Mouse (Mus musculus): ENCODE data around the gene Xrra1.
"Not testable (repeated sequence)": the region's sequence is repeated elsewhere in the genome, so short reads cannot be mapped to it uniquely, and the experiment has no call there.

Xrra1 gene
- long read RNA-seq, experiment 1, partial matches to known transcripts, result 19 of 20 reads
- long read RNA-seq, experiment 1, other reads (novel, unspliced or antisense), result 1 of 20 reads
- long read RNA-seq, experiment 2, result 0 reads

- intact Hi-C loops (cut with DNase I), result loop anchor here (5.0 kb wide), 1 partner anchor 47 kb away; no protein-coding TSS in a partner anchor
Measured at GRCm38 (mm10) chr7:99858813-99859585, at the start of gene Xrra1. TSS of gene Xrra1 (plus strand) at chr7:99859116.

GRCm38 (mm10) chr7:99810814-99811213 lies 48.1 kb upstream of the Xrra1 start:
- intact Hi-C loops (cut with DNase I), result loop anchor here (5.0 kb wide), 1 partner anchor 46 kb away; the partner anchor contains the start of gene Xrra1

GRCm38 (mm10) chr7:99811661-99812060 lies 47.3 kb upstream of the Xrra1 start:
- intact Hi-C loops (cut with DNase I), result loop anchor here (2.0 to 5.0 kb wide), 2 partner anchors 46 to 65 kb away; partner anchors contain the start of gene Xrra1

GRCm38 (mm10) chr7:99813394-99813793 lies 45.5 kb upstream of the Xrra1 start:
- intact Hi-C loops (cut with DNase I), result loop anchor here (2.0 to 5.0 kb wide), 2 partner anchors 44 to 63 kb away; partner anchors contain the start of gene Xrra1

DNA sequence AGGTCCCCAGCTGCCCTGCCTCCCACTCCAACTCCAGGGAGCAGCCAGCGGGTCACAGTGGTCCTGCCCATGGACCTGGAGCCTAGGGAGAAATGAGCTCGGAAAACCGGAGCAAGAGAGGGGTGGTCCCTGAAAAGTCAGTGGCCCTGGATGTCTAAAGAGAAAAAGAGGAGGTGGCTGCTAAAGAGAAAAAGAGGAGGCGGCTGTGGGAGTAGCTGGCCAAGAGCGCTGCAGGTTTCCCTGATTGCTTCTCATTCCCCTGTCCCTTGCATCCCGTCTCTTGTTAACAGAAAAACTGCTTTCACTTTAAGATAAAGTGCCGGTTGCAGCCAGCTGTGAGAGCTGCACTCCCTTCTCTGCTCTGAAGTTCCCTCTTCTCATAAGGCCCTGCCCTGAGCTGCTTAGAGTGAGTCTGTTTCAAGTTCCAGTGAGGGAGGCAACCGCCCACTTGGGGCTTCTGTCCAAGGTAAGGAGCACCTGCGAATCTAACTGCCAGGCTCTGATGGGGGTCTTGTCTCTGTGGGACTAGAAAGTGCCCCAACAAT lies 40.7 kb upstream of the Xrra1 start:
- intact Hi-C loops (cut with DNase I), result not testable (repeated sequence)

DNA sequence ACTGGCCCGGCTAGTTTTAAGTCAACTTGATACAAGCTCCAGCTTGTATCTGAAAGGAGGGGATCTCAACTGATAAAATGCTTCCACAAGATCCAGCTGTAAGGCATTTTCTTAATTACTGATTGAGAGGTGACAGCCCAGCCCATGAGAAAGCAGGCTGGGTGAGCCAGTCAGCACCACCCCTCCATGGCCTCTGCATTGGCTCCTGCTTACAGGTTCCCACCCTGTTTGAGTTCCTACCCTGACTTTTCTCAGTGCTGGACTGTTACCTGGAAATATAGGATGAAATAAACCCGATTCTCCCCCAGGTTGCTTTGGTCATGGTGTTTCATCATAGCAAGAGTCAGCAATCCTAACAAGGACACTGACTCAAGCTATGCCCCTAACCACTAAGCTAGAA lies 37.0 kb upstream of the Xrra1 start:
- intact Hi-C loops (cut with DNase I), result no loop called here

DNA sequence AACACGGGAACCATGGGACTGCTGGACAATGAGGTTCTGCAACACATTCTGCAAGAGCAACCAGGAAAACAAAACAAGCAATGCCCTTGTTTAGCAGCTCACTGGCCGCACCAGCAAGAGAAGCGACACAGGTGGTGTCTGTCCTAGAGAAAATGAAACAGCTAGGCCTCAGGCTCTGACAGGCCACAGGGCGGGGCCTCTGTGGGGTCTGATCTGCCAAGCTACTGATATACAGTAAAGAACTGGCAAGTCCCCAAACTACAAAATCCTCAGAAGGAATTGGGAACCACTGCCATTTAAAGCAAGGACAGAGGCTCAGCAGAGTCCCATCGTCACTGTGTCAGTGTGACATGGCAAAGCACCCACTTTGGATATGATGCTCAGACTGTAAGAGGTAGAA lies 36.5 kb upstream of the Xrra1 start:
- intact Hi-C loops (cut with DNase I), result no loop called here

DNA sequence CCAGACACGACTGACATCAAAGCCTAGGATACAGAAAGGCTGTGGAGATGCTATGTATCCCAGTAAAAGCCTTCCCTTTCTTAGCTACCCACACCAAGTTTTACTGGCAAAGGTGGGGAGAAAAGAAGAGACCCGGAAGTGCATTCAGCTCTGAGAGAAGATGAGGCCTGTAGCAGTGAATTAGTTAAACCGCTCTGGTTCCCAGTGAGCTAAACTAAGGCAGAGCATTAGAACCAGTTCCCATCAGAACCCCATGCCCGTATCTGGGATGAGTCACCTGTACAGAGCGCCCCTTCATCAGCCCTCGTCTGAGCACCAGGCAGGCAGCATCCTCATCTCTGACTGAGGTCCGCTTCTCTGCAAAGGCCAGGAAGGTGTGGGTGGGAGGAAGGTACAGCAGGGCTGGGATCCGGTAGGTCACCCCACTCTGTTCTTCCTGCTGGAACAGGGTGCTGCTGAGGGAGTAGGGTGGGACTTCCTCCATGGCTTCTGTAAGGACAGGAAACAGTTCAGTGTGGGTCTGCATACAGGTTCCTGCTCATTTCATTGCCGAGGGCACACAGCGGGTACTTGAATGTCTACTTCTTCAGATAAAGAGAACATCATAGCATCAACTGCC lies 35.8 kb upstream of the Xrra1 start:
- intact Hi-C loops (cut with DNase I), result no loop called here

DNA sequence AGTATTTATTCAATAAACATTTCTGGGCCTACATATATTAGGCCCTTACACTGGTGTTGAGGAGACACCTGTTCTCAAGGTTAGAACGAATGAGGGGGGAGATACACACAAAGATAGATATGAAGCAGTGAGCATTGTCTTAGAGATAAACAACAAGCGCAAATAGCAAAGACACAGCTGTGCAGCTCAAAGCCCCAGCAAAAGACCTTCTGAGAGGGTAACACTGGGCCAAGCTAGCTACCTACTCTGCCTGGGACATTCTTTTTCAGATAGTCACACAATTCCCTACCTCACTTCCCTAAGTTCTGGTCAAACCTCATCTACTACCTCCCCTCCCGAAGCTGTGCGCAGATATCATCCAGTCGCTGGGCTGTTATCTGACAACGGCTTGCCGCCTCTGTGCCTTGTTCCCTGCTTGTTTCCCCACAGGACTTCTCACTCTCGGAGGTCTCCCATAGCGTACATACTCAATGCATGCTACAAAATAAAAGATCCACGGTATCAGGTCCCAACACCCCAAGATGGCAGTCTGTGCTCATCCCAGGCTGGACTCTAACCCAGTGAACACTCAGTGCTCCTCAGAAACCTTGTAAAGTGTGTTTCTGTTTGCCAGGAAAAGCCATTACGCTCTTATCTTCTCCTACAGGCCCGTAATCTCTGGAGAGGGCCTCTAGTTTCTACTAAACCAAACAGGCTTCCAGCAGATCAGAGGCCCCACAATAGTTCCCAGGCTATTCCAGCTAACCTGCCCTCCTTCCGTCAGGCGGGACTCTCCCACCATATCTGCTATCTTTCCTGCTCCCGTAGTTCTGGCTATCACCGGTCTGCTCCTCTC lies 34.0 kb upstream of the Xrra1 start:
- intact Hi-C loops (cut with DNase I), result no loop called here

GRCm38 (mm10) chr7:99825511-99825910 lies 33.4 kb upstream of the Xrra1 start:
- intact Hi-C loops (cut with DNase I), result no loop called here

- intact Hi-C loops (cut with DNase I), result no loop called here
Measured at GRCm38 (mm10) chr7:99826096-99826495, 32.8 kb upstream of the Xrra1 start.

GRCm38 (mm10) chr7:99828083-99828570 lies 30.8 kb upstream of the Xrra1 start, which contains the start of gene Neu3:
TSS of gene Neu3 (minus strand) at chr7:99828417.
- intact Hi-C loops (cut with DNase I), result no loop called here

DNA sequence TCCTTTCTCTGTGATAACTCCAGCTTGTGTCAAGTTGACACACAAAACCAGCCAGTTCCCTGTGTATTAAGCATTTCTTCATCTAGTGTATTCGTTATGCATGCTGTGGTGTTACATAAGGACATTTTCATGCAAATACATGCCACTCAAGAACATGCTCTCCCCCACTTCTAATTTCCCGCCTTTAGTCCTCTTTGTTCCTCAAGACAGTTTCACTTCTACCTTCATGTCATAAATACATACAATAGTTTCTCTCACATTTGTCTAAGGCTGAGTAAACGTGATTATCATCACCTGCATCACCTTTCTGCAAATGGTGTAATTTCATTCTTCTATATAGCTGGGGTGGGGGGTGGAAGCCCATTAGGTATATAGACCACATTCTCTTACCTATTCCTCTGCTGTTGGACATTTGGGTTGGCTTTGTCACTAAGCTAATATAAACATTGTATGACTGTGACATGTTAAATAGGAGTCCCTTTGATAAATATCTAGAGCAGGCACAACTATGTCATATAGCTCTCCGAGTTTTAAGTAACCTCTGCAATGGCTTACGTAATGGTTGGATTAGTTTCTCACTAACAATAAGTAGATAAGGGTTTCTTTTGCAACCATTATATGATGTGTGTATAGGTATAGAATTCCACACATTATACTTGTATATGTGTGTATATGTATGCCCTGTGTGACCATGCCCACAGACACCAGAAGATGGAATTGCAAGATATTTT lies 25.6 kb upstream of the Xrra1 start:
- intact Hi-C loops (cut with DNase I), result no loop called here

DNA sequence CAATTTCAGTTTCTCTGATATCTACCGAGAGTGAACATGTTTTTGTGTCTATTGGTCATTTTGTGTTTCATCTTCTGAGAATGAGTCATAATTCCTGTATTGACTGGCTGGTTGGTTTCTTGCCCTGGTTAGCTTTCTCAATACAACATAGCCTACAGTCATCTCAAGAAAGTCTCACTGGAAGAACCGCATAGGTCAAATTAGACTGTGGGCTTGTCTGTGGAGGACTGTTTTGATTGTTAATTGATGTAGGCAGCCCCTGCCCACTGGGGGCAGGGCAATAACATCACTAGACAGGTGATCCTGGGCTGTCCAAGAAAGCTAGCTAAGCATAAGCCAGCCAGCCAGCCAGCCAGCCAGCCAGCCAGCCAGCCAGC lies 25.1 kb upstream of the Xrra1 start:
- intact Hi-C loops (cut with DNase I), result no loop called here

GRCm38 (mm10) chr7:99834314-99834853 lies 24.5 kb upstream of the Xrra1 start:
- intact Hi-C loops (cut with DNase I), result no loop called here

GRCm38 (mm10) chr7:99836781-99837180 lies 22.1 kb upstream of the Xrra1 start:
- intact Hi-C loops (cut with DNase I), result no loop called here

GRCm38 (mm10) chr7:99837358-99838071 lies 21.4 kb upstream of the Xrra1 start:
- intact Hi-C loops (cut with DNase I), result no loop called here

DNA sequence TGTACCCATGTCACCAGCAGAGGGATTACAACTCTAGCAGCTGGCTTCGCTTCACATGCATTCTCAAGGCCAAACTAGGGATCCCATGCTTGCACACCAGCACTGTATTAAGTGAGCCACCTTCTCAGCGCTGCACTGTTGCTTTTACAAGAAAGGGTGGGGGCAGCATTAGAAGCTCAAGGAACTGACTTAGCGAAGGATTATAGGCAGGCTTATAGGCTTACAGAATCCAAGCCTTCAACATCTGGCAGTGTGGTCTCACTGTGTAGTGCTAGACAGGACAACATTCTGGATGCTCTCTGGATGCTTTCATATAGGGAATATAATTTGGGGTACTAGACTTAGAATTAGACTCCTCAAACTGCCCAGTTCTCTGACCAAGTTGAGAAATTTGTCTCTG lies 20.7 kb upstream of the Xrra1 start:
- intact Hi-C loops (cut with DNase I), result no loop called here

- intact Hi-C loops (cut with DNase I), result no loop called here
Measured at GRCm38 (mm10) chr7:99845533-99846236, 13.2 kb upstream of the Xrra1 start.
